Mouse (Mus musculus) B cell, adult 67 days (primary cell): ENCODE measurements around the gene Gm9817. TPM values are rescaled to one million over a fixed set of nuclear protein-coding genes. Genes with fewer than 3 reads are reported as not detected.

Source experiments
- total RNA-seq, 2 experiments: library from RNA; stranded (reverse); gene quantifications; 4 replicates each; pipeline ENCODE4 v1.2.4; 2023

The Gm9817 gene
- total RNA-seq = under 1 TPM in 1 of 2 experiments, not detected in 1; 0.29 TPM

GRCm38 (mm10) chr13:45078392-45078791 is at the start of gene Gm9817:
Gene Gm9817, plus strand, starts transcription at chr13:45078692.

Other genes starting within 250 kb of the Gm9817 start
- 10 to 100 TPM; 39.0 to 49.5 TPM for gene Dtnbp1, start 76.5 kb upstream of the Gm9817 start, total RNA-seq